Comparison of ENCODE assay signal across 8 mouse cellular contexts in genomic region chr2:29193819-29194546, GRCm38 (mm10). TPM values are rescaled to one million over a fixed set of nuclear protein-coding genes. Genes with fewer than 3 reads are reported as not detected.
DNase-seq lines count a peak whose midpoint lies in the region; ATAC-seq and TF ChIP-seq lines count a peak whose summit lies in the region.

No protein-coding gene starts in this region.

- no peak overlapping the region for H3K9ac ChIP-seq in limb, embryonic 15.5 days
- no peak overlapping the region for H3K9ac ChIP-seq in stomach, postnatal 0 days (ENCODE audit: low read length)

- H3K27ac ChIP-seq in limb, embryonic 15.5 days, result no peak overlapping the region
- no peak overlapping the region for H3K27ac ChIP-seq in stomach, postnatal 0 days (replicated peaks)

- ATAC-seq in limb, embryonic 15.5 days (ENCODE audit: insufficient number of reproducible peaks, low FRiP score, low TSS enrichment, low read depth), result no peak
- no peak for ATAC-seq in stomach, postnatal 0 days (ENCODE audit: low FRiP score, low TSS enrichment)
- ATAC-seq in granulocyte monocyte progenitor cell, adult 5-6 weeks (replicated peaks; ENCODE audit: poor library complexity, severe bottlenecking), result no peak

- H3K27me3 ChIP-seq in limb, embryonic 15.5 days, result peaks cover 36% of the 10 kb centered on the region
- no peaks in the 10 kb centered on the region for H3K27me3 ChIP-seq in stomach, postnatal 0 days (ENCODE audit: control insufficient read depth, insufficient read depth, low read length)

- WGBS in limb, embryonic 15.5 days, result 20% methylated on average over 16 of the region's 16 CpGs
- WGBS in stomach, postnatal 0 days, result 22% methylated on average over 16 of the region's 16 CpGs

- no peak for TF ChIP-seq CTCF in stomach, postnatal 0 days (IDR thresholded peaks at IDR 0.05; ENCODE audit: low read depth)

- peaks cover 14% of the 10 kb centered on the region for H3K4me1 ChIP-seq in limb, embryonic 15.5 days
- H3K4me1 ChIP-seq in stomach, postnatal 0 days (replicated peaks; ENCODE audit: control insufficient read depth, insufficient read depth), result peaks cover 5% of the 10 kb centered on the region; the same call in 1 of the 2 replicates

- peak overlapping the region; percentile 50 for H3K4me3 ChIP-seq in limb, embryonic 15.5 days
- H3K4me3 ChIP-seq in stomach, postnatal 0 days (ENCODE audit: low read depth, low read length), result peak overlapping the region; percentile 46

- H3K36me3 ChIP-seq in limb, embryonic 15.5 days, result no peaks in the 10 kb centered on the region
- no peaks in the 10 kb centered on the region for H3K36me3 ChIP-seq in stomach, postnatal 0 days (ENCODE audit: control insufficient read depth, insufficient read depth, low read length)

- no peaks in the 10 kb centered on the region for H3K9me3 ChIP-seq in limb, embryonic 15.5 days
- H3K9me3 ChIP-seq in stomach, postnatal 0 days (ENCODE audit: control insufficient read depth, low read length), result no peaks in the 10 kb centered on the region

- peak; percentile 58 to 65 for DNase-seq in cerebellum, postnatal 14 days
- no peak for DNase-seq in cerebellum, adult 9-10 months
- peak; percentile 31 for DNase-seq in thymus, postnatal 4 days
- no peak for DNase-seq in thymus, postnatal 36 days
- DNase-seq in stomach, postnatal 0 days (ENCODE audit: low spot score), result no peak
- DNase-seq in layer of hippocampus, adult 18-20 months (ENCODE audit: low spot score in 2 of 2), result no peak

- peak overlapping the region; percentile 100 for H3K4me2 ChIP-seq in limb, embryonic 15.5 days
- H3K4me2 ChIP-seq in stomach, postnatal 0 days (replicated peaks; ENCODE audit: low read depth), result peak overlapping the region; percentile 95

- TF ChIP-seq EP300 in stomach, postnatal 0 days (optimal IDR thresholded peaks at IDR 0.05), result no peak

RNA-seq across cellular contexts. Expression of gene Ntng2, which starts 58.8 kb away (rescaled TPM):
- 0.45 and 0.55 TPM in 2 replicates for polyA plus RNA-seq in limb, embryonic 15.5 days (2015; fragmentation: Nextera tagmentation; extraction: Ambion mirVana)
- 0.16 and 0.68 TPM in 2 replicates for polyA plus RNA-seq in stomach, postnatal 0 days (2015; fragmentation: Nextera tagmentation; extraction: Ambion mirVana)
- total RNA-seq in granulocyte monocyte progenitor cell, adult 5-6 weeks (2014; fragmentation: Nextera tagmentation), result 10.4 and 13.9 TPM in 2 replicates
- total RNA-seq in granulocyte monocyte progenitor cell, adult 5-6 weeks (2017), result 0.88 and 1.2 TPM in 2 replicates
- 100 to 1,000 TPM in 1 of 2 experiments, 10 to 100 TPM in 1; 94.3 to 102 TPM for total RNA-seq in layer of hippocampus, adult 18-20 months (2021)

Comparison
In these comparisons a context has a peak if more than half of its experiments do, and no peak if none do; other contexts are left out.
1. DNase-seq: peak in cerebellum, postnatal 14 days (2 of 2) and thymus, postnatal 4 days (single experiment); none in cerebellum, adult 9-10 months (single experiment), thymus, postnatal 36 days (0 of 2), stomach, postnatal 0 days (single experiment) and layer of hippocampus, adult 18-20 months (0 of 2).
2. RNA of gene Ntng2, which starts 58.8 kb away (total RNA-seq): 94.3 to 102 TPM in layer of hippocampus, adult 18-20 months; 0.88 to 13.9 TPM in granulocyte monocyte progenitor cell, adult 5-6 weeks; every median in the first group is over 4 times any median in the second.